Mouse (Mus musculus): Measurements from ENCODE around the gene Acvr2b.

The Acvr2b gene

GRCm38 (mm10) chr9:119408898-119409664 is 7.2 kb downstream of the Acvr2b start:
- DNase-seq (ENCODE audit: low read depth, low spot score), result no peak

- DNase-seq (ENCODE audit: low read depth, low spot score), result no peak
Observed at GRCm38 (mm10) chr9:119409864-119410263, 7.9 kb downstream of the Acvr2b start.

GRCm38 (mm10) chr9:119418025-119418424 is 16.1 kb downstream of the Acvr2b start:
- no peak for DNase-seq (ENCODE audit: low read depth, low spot score)

- DNase-seq (ENCODE audit: low read depth, low spot score), result no peak
Observed at GRCm38 (mm10) chr9:119419852-119420438, 18.0 kb downstream of the Acvr2b start.

- no peak for DNase-seq (ENCODE audit: low read depth, low spot score)
Observed at GRCm38 (mm10) chr9:119425217-119425975, 23.5 kb downstream of the Acvr2b start.

GRCm38 (mm10) chr9:119425976-119426415 is 24.1 kb downstream of the Acvr2b start:
- no peak for DNase-seq (ENCODE audit: low read depth, low spot score)

GRCm38 (mm10) chr9:119426483-119426882 is 24.6 kb downstream of the Acvr2b start:
- DNase-seq (ENCODE audit: low read depth, low spot score), result no peak

- peak; percentile 71 for DNase-seq (ENCODE audit: low read depth, low spot score)
Observed at GRCm38 (mm10) chr9:119430311-119430710, 28.4 kb downstream of the Acvr2b start.

- no peak for DNase-seq (ENCODE audit: low read depth, low spot score)
Observed at GRCm38 (mm10) chr9:119435855-119436254, 33.9 kb downstream of the Acvr2b start.

- DNase-seq (ENCODE audit: low read depth, low spot score), result no peak
Observed at GRCm38 (mm10) chr9:119438065-119438464, 36.1 kb downstream of the Acvr2b start.

GRCm38 (mm10) chr9:119438498-119439000 is 36.6 kb downstream of the Acvr2b start:
- DNase-seq (ENCODE audit: low read depth, low spot score), result no peak

GRCm38 (mm10) chr9:119444738-119445429 is 43.0 kb downstream of the Acvr2b start, which contains the start of gene Exog:
Gene Exog, plus strand, starts transcription at chr9:119444943.
- DNase-seq (ENCODE audit: low read depth, low spot score), result peak; percentile 96

GRCm38 (mm10) chr9:119445737-119446136 is 43.8 kb downstream of the Acvr2b start:
- DNase-seq (ENCODE audit: low read depth, low spot score), result peak; percentile 22

- DNase-seq (ENCODE audit: low read depth, low spot score), result peak; percentile 14
Observed at GRCm38 (mm10) chr9:119455967-119456366, 54.0 kb downstream of the Acvr2b start.

GRCm38 (mm10) chr9:119457122-119457521 is 55.2 kb downstream of the Acvr2b start:
- DNase-seq (ENCODE audit: low read depth, low spot score), result no peak

GRCm38 (mm10) chr9:119460410-119460809 is 58.5 kb downstream of the Acvr2b start:
- DNase-seq (ENCODE audit: low read depth, low spot score), result peak; percentile 72

GRCm38 (mm10) chr9:119465056-119465455 is 63.1 kb downstream of the Acvr2b start:
- DNase-seq (ENCODE audit: low read depth, low spot score), result no peak

- no peak for DNase-seq (ENCODE audit: low read depth, low spot score)
Observed at GRCm38 (mm10) chr9:119465595-119465994, 63.7 kb downstream of the Acvr2b start.

- no peak for DNase-seq (ENCODE audit: low read depth, low spot score)
Observed at GRCm38 (mm10) chr9:119469691-119470353, 67.9 kb downstream of the Acvr2b start.

GRCm38 (mm10) chr9:119472412-119472918 is 70.5 kb downstream of the Acvr2b start:
- DNase-seq (ENCODE audit: low read depth, low spot score), result no peak

- no peak for DNase-seq (ENCODE audit: low read depth, low spot score)
Observed at GRCm38 (mm10) chr9:119473011-119473410, 71.1 kb downstream of the Acvr2b start.
